Mouse (Mus musculus): ENCODE measurements around the gene C3ar1. TPM values are rescaled to one million over a fixed set of nuclear protein-coding genes. Genes with fewer than 3 reads are reported as not detected.
A peak's percentile ranks its signal among the peaks of the same experiment; 100 is the strongest.

Gene C3ar1
- polyA plus RNA-seq, 1 experiment from 2014 or later: 0.97 TPM

DNA sequence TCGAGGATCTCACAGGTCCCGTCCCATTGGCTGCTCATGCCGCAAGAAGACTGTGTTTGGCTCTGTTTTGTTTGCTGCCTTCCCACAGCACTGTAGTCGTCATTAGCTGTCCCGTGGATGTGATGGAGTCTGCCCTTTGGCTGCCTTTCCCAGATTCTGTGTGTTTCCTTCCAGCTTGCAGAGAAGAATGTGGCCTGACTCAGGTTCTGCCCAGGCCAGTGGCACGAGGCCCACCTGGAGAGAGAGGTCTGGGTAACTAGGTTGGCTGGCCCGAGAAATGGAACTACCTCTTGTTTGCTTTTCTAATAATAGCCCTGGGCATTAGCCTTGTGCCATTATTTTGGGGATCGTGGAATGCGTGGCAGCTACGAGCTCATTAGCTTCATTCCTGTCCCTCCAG lies 31.9 kb downstream of the C3ar1 start:
- no peaks in the 10 kb centered on the region for H3K9me3 ChIP-seq (ENCODE audit: control insufficient read depth, low read length)

GRCm38 (mm10) chr6:122821822-122822221 lies 34.1 kb downstream of the C3ar1 start:
- Histone ChIP-seq H3K27ac (replicated peaks; ENCODE audit: low read depth, low read length) (no peak overlapping the region), H3K4me3 (ENCODE audit: low read depth, low read length) (no peak overlapping the region), H3K4me1 (ENCODE audit: control insufficient read depth, insufficient read depth, low read length) (peaks cover 12% of the 10 kb centered on the region), H3K27me3 (ENCODE audit: control insufficient read depth, insufficient read depth, low read length) (no peaks in the 10 kb centered on the region), H3K36me3 (ENCODE audit: control insufficient read depth, insufficient read depth, low read length) (no peaks in the 10 kb centered on the region; the same call in 1 of the 2 replicates), H3K9me3 (ENCODE audit: control insufficient read depth, low read length) (no peaks in the 10 kb centered on the region), H3K9ac (ENCODE audit: low read length) (no peak overlapping the region), H3K4me2 (ENCODE audit: low read depth, severe bottlenecking) (no peak overlapping the region)
- DNase-seq (ENCODE audit: low spot score) (no peak), ATAC-seq (ENCODE audit: insufficient number of reproducible peaks, low FRiP score, low TSS enrichment, low read depth) (no peak)
- 77% methylated on average over 9 of the region's 9 CpGs for WGBS

More for the DNA sequence above, 31.9 kb downstream of the C3ar1 start:
- peaks cover 12% of the 10 kb centered on the region for H3K4me1 ChIP-seq (ENCODE audit: control insufficient read depth, insufficient read depth, low read length)
- H3K27me3 ChIP-seq (ENCODE audit: control insufficient read depth, insufficient read depth, low read length): no peaks in the 10 kb centered on the region
- 73% methylated on average over 10 of the region's 10 CpGs for WGBS
- no peaks in the 10 kb centered on the region; the same call in 1 of the 2 replicates for H3K36me3 ChIP-seq (ENCODE audit: control insufficient read depth, insufficient read depth, low read length)
- H3K4me2 ChIP-seq (ENCODE audit: low read depth, severe bottlenecking): no peak overlapping the region
- H3K9ac ChIP-seq (ENCODE audit: low read length): no peak overlapping the region
- DNase-seq (ENCODE audit: low spot score) (no peak), ATAC-seq (ENCODE audit: insufficient number of reproducible peaks, low FRiP score, low TSS enrichment, low read depth) (no peak)
- no peak overlapping the region for H3K27ac ChIP-seq (replicated peaks; ENCODE audit: low read depth, low read length)
- H3K4me3 ChIP-seq (ENCODE audit: low read depth, low read length): no peak overlapping the region

GRCm38 (mm10) chr6:122820799-122821650 lies 34.9 kb downstream of the C3ar1 start:
- 37% methylated on average over 15 of the region's 15 CpGs for WGBS
- DNase-seq (ENCODE audit: low spot score) (no peak), ATAC-seq (ENCODE audit: insufficient number of reproducible peaks, low FRiP score, low TSS enrichment, low read depth) (no peak)
- peak overlapping the region; percentile 89 for H3K9ac ChIP-seq (ENCODE audit: low read length)
- H3K4me1 ChIP-seq (ENCODE audit: control insufficient read depth, insufficient read depth, low read length): peaks cover 8% of the 10 kb centered on the region
- H3K27me3 ChIP-seq (ENCODE audit: control insufficient read depth, insufficient read depth, low read length): no peaks in the 10 kb centered on the region
- no peak overlapping the region for H3K27ac ChIP-seq (replicated peaks; ENCODE audit: low read depth, low read length)
- H3K9me3 ChIP-seq (ENCODE audit: control insufficient read depth, low read length): no peaks in the 10 kb centered on the region
- H3K4me3 ChIP-seq (ENCODE audit: low read depth, low read length): peak overlapping the region; percentile 65
- peak overlapping the region; percentile 72 for H3K4me2 ChIP-seq (ENCODE audit: low read depth, severe bottlenecking)
- no peaks in the 10 kb centered on the region; the same call in 1 of the 2 replicates for H3K36me3 ChIP-seq (ENCODE audit: control insufficient read depth, insufficient read depth, low read length)

GRCm38 (mm10) chr6:122820071-122820798 lies 35.7 kb downstream of the C3ar1 start:
- no peaks in the 10 kb centered on the region; the same call in 1 of the 2 replicates for H3K36me3 ChIP-seq (ENCODE audit: control insufficient read depth, insufficient read depth, low read length)
- H3K4me2 ChIP-seq (ENCODE audit: low read depth, severe bottlenecking): peak overlapping the region; percentile 72
- no peaks in the 10 kb centered on the region for H3K9me3 ChIP-seq (ENCODE audit: control insufficient read depth, low read length)
- no peak overlapping the region for H3K27ac ChIP-seq (replicated peaks; ENCODE audit: low read depth, low read length)
- H3K4me1 ChIP-seq (ENCODE audit: control insufficient read depth, insufficient read depth, low read length): peaks cover 8% of the 10 kb centered on the region
- H3K4me3 ChIP-seq (ENCODE audit: low read depth, low read length): peak overlapping the region; percentile 65
- H3K27me3 ChIP-seq (ENCODE audit: control insufficient read depth, insufficient read depth, low read length): no peaks in the 10 kb centered on the region
- peak; percentile 65 for ATAC-seq (ENCODE audit: insufficient number of reproducible peaks, low FRiP score, low TSS enrichment, low read depth)
- peak; percentile 56 for DNase-seq (ENCODE audit: low spot score)
- peak overlapping the region; percentile 89 for H3K9ac ChIP-seq (ENCODE audit: low read length)
- WGBS: 0% methylated on average over 37 of the region's 38 CpGs

DNA sequence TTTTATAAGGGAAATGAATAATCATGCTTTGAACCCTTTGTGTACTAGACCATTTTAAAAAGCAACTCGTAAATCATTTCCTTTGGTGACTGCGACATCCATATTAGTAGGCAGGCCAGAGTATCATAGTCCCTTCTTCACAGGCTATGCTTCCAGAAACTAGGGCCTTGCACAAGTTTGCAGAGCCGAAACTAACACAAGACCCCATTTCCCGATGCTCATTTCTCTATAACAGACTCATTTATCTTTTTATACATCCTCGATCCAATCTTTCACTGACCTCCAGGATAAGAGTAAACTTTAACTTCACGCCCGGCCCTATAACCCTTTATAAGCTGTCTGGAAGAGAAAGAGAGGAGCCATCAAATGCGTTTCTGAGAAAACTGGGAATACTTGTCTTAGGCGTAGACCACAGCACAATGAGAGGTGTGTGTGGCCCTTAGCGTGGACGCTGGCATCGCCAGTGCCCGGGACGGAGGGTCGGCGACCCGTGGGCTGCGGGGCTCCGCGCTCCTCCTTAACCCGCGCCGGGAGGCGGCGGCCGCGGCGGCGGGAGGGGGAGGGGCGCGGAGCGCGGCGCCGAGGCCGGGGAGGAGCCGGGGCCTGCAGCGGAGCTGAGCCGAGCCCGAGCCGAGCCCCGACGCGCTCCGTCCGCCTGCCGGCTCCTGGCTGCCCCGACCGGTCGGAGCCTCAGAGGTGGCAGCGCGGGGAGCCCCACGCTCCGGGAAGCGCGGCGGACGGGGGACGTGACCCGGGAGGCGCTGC lies 36.5 kb downstream of the C3ar1 start, which contains the start of gene Foxj2:
Gene Foxj2 (plus strand): TSS at position 609 of the 765 bp plus-strand sequence.
- H3K4me2 ChIP-seq (ENCODE audit: low read depth, severe bottlenecking): peak within 1 kb of the TSS; percentile 72
- peak; percentile 73 for DNase-seq (ENCODE audit: low spot score)
- no peaks in the 10 kb centered on the region for H3K27me3 ChIP-seq (ENCODE audit: control insufficient read depth, insufficient read depth, low read length)
- H3K36me3 ChIP-seq (ENCODE audit: control insufficient read depth, insufficient read depth, low read length): no peaks in the 10 kb centered on the region; the same call in 1 of the 2 replicates
- no peaks in the 10 kb centered on the region for H3K9me3 ChIP-seq (ENCODE audit: control insufficient read depth, low read length)
- peak within 1 kb of the TSS; percentile 65 for H3K4me3 ChIP-seq (ENCODE audit: low read depth, low read length)
- ATAC-seq (ENCODE audit: insufficient number of reproducible peaks, low FRiP score, low TSS enrichment, low read depth): peak; percentile 62; the same call in 1 of the 2 replicates
- peaks cover 8% of the 10 kb centered on the region for H3K4me1 ChIP-seq (ENCODE audit: control insufficient read depth, insufficient read depth, low read length)
- no peak within 1 kb of the TSS for H3K27ac ChIP-seq (replicated peaks; ENCODE audit: low read depth, low read length)
- 3% methylated on average over 46 of the region's 61 CpGs for WGBS
- peak within 1 kb of the TSS; percentile 89 for H3K9ac ChIP-seq (ENCODE audit: low read length)

DNA sequence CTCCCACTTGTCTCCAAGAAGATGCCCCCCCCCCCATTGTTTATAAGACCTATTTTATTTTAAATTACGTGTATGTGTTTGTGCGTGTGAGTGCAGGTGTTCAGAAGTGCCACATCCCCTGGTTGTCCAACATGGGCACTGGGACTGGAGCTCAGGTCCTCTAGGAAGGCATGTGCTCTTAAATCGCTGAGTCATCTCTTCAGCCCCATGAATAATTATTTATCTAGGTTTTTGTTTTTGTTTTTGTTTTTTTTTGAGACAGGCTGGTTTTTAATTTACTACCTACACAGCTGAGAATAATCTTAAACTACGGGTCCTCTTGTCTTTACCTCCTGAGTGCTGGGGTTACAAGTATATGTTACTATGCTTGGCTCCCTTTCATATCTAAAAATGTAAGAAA lies 42.3 kb downstream of the C3ar1 start:
- DNase-seq (ENCODE audit: low spot score) (no peak), ATAC-seq (ENCODE audit: insufficient number of reproducible peaks, low FRiP score, low TSS enrichment, low read depth) (no peak)
- Histone ChIP-seq H3K27me3 (ENCODE audit: control insufficient read depth, insufficient read depth, low read length) (no peaks in the 10 kb centered on the region), H3K4me3 (ENCODE audit: low read depth, low read length) (no peak overlapping the region), H3K4me1 (ENCODE audit: control insufficient read depth, insufficient read depth, low read length) (no peaks in the 10 kb centered on the region), H3K36me3 (ENCODE audit: control insufficient read depth, insufficient read depth, low read length) (no peaks in the 10 kb centered on the region), H3K9me3 (ENCODE audit: control insufficient read depth, low read length) (no peaks in the 10 kb centered on the region), H3K4me2 (ENCODE audit: low read depth, severe bottlenecking) (no peak overlapping the region), H3K9ac (ENCODE audit: low read length) (no peak overlapping the region), H3K27ac (replicated peaks; ENCODE audit: low read depth, low read length) (no peak overlapping the region)
- WGBS: 90% methylated on average over 4 of the region's 4 CpGs

- WGBS: 90% methylated on average over 4 of the region's 4 CpGs
- ATAC-seq (ENCODE audit: insufficient number of reproducible peaks, low FRiP score, low TSS enrichment, low read depth): no peak
- H3K4me2 ChIP-seq (ENCODE audit: low read depth, severe bottlenecking): no peak overlapping the region
- DNase-seq (ENCODE audit: low spot score): no peak
- H3K27me3 ChIP-seq (ENCODE audit: control insufficient read depth, insufficient read depth, low read length): no peaks in the 10 kb centered on the region
- no peaks in the 10 kb centered on the region for H3K36me3 ChIP-seq (ENCODE audit: control insufficient read depth, insufficient read depth, low read length)
- H3K27ac ChIP-seq (replicated peaks; ENCODE audit: low read depth, low read length): no peak overlapping the region
- no peak overlapping the region for H3K4me3 ChIP-seq (ENCODE audit: low read depth, low read length)
- no peak overlapping the region for H3K9ac ChIP-seq (ENCODE audit: low read length)
- no peaks in the 10 kb centered on the region for H3K4me1 ChIP-seq (ENCODE audit: control insufficient read depth, insufficient read depth, low read length)
- no peaks in the 10 kb centered on the region for H3K9me3 ChIP-seq (ENCODE audit: control insufficient read depth, low read length)
These were observed 43.2 kb downstream of the C3ar1 start for GRCm38 (mm10) chr6:122812716-122813115.
